Mouse (Mus musculus): ENCODE measurements around the gene Npcd. TPM values are rescaled to one million over a fixed set of nuclear protein-coding genes. Genes with fewer than 3 reads are reported as not detected.

Npcd gene
- polyA plus RNA-seq, 1 experiment: not detected

- Histone ChIP-seq H3K79me2 (ENCODE audit: control insufficient read depth, insufficient read depth) (peaks cover 23% of the 10 kb centered on the region), H3K4me3 (ENCODE audit: insufficient read depth, poor library complexity, severe bottlenecking) (no peak overlapping the region), H3K79me3 (ENCODE audit: low read depth) (peaks cover 2% of the 10 kb centered on the region), H3K27me3 (ENCODE audit: control insufficient read depth, insufficient read depth, insufficient read length) (no peaks in the 10 kb centered on the region), H3ac (ENCODE audit: control insufficient read depth, insufficient read length, low read depth) (no peak overlapping the region), H3K36me3 (ENCODE audit: control insufficient read depth, insufficient read depth) (no peaks in the 10 kb centered on the region)
- no peak for TF ChIP-seq MYOD1 (IDR thresholded peaks at IDR 0.05; ENCODE audit: control insufficient read depth, insufficient read length, low read depth)
- TF ChIP-seq MYOG (IDR thresholded peaks at IDR 0.05; ENCODE audit: control insufficient read depth, extremely low read depth, insufficient read length): no peak
- TF ChIP-seq MAX (IDR thresholded peaks at IDR 0.05): no peak
- TF ChIP-seq CEBPB (IDR thresholded peaks at IDR 0.05; ENCODE audit: low read depth): no peak
- TF ChIP-seq FOSL1 (IDR thresholded peaks at IDR 0.05; ENCODE audit: insufficient read depth, low read length, poor library complexity, severe bottlenecking): no peak
- TF ChIP-seq CTCF (IDR thresholded peaks at IDR 0.05; ENCODE audit: control insufficient read depth, insufficient read depth, insufficient read length): no peak
- no peak for TF ChIP-seq USF1 (IDR thresholded peaks at IDR 0.05; ENCODE audit: low read depth)
Observed at GRCm38 (mm10) chr15:79775662-79776061, 58.4 kb downstream of the Npcd start.

DNA sequence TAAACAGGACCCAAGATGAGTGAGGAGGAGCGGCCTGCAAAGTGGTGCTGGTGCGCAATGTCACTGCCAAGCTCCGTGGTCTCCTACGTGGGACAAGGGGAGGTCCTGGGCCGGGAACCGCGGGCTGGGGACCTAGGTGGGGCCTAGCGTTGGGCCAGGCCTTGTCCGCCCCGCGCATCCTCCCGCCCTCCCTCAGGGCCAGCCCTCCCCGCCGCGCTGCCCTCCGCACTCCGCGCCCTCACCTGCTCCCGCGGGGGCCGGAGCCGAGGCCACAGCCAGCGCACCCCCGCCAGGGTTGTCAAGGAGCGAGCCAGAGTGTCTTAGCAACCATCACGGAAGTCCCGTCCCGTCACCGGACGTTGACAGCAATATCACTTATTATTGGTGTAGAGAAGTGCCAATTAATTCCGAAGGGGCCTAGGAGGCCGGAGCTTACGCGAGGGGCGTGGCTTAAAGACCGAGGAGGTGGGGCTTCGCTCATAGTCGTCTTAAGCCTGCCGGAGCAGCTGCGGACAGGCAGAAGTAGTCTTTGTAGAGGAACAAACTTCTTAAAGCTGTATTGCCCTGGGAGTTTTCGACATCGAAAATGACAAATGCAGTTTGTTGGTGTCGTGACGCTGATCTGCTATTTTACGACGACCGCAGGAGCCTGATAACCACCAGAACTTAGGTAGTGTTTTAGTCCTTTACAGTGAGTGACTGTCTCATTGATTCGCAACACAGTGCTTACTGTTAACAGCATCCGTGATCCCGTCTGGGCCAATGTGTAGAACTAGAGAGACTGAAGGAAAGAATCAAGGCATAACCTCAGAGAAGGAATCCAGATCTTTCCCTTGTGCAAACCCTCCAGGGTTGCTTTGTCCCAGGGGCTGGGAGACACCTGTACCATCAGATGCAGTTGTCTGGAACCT is 59.7 kb downstream of the Npcd start:
- Histone ChIP-seq H3K27me3 (ENCODE audit: control insufficient read depth, insufficient read depth, insufficient read length) (no peaks in the 10 kb centered on the region), H3ac (ENCODE audit: control insufficient read depth, insufficient read length, low read depth) (peak overlapping the region; percentile 81), H3K4me3 (ENCODE audit: insufficient read depth, poor library complexity, severe bottlenecking) (peak overlapping the region; percentile 62), H3K79me2 (ENCODE audit: control insufficient read depth, insufficient read depth) (peaks cover 34% of the 10 kb centered on the region), H3K79me3 (ENCODE audit: low read depth) (peaks cover 2% of the 10 kb centered on the region), H3K36me3 (ENCODE audit: control insufficient read depth, insufficient read depth) (no peaks in the 10 kb centered on the region)
- no peak for TF ChIP-seq MYOD1 (IDR thresholded peaks at IDR 0.05; ENCODE audit: control insufficient read depth, insufficient read length, low read depth)
- peak; percentile 98 for TF ChIP-seq MAX (IDR thresholded peaks at IDR 0.05)

GRCm38 (mm10) chr15:79770629-79771240 is 63.3 kb downstream of the Npcd start:
- TF ChIP-seq USF1 (IDR thresholded peaks at IDR 0.05; ENCODE audit: low read depth) (no peak), MYOD1 (IDR thresholded peaks at IDR 0.05; ENCODE audit: control insufficient read depth, insufficient read length, low read depth) (peak; percentile 37), MAX (IDR thresholded peaks at IDR 0.05) (peak; percentile 87)

GRCm38 (mm10) chr15:79768302-79768701 is 65.7 kb downstream of the Npcd start:
- Histone ChIP-seq H3K36me3 (ENCODE audit: control insufficient read depth, insufficient read depth) (no peaks in the 10 kb centered on the region), H3K27me3 (ENCODE audit: control insufficient read depth, insufficient read depth, insufficient read length) (no peaks in the 10 kb centered on the region), H3K4me3 (ENCODE audit: insufficient read depth, poor library complexity, severe bottlenecking) (no peak overlapping the region), H3K79me3 (ENCODE audit: low read depth) (peaks cover 2% of the 10 kb centered on the region), H3K79me2 (ENCODE audit: control insufficient read depth, insufficient read depth) (peaks cover 40% of the 10 kb centered on the region), H3ac (ENCODE audit: control insufficient read depth, insufficient read length, low read depth) (no peak overlapping the region)
- TF ChIP-seq CEBPB (IDR thresholded peaks at IDR 0.05; ENCODE audit: low read depth): no peak
- TF ChIP-seq MYOD1 (IDR thresholded peaks at IDR 0.05; ENCODE audit: control insufficient read depth, insufficient read length, low read depth): no peak
- TF ChIP-seq USF1 (IDR thresholded peaks at IDR 0.05; ENCODE audit: low read depth): no peak

More at GRCm38 (mm10) chr15:79770629-79771240, 63.3 kb downstream of the Npcd start:
- Histone ChIP-seq H3ac (ENCODE audit: control insufficient read depth, insufficient read length, low read depth) (no peak overlapping the region), H3K27me3 (ENCODE audit: control insufficient read depth, insufficient read depth, insufficient read length) (no peaks in the 10 kb centered on the region), H3K36me3 (ENCODE audit: control insufficient read depth, insufficient read depth) (no peaks in the 10 kb centered on the region), H3K79me3 (ENCODE audit: low read depth) (peaks cover 2% of the 10 kb centered on the region), H3K79me2 (ENCODE audit: control insufficient read depth, insufficient read depth) (peaks cover 46% of the 10 kb centered on the region), H3K4me3 (ENCODE audit: insufficient read depth, poor library complexity, severe bottlenecking) (no peak overlapping the region)

DNA sequence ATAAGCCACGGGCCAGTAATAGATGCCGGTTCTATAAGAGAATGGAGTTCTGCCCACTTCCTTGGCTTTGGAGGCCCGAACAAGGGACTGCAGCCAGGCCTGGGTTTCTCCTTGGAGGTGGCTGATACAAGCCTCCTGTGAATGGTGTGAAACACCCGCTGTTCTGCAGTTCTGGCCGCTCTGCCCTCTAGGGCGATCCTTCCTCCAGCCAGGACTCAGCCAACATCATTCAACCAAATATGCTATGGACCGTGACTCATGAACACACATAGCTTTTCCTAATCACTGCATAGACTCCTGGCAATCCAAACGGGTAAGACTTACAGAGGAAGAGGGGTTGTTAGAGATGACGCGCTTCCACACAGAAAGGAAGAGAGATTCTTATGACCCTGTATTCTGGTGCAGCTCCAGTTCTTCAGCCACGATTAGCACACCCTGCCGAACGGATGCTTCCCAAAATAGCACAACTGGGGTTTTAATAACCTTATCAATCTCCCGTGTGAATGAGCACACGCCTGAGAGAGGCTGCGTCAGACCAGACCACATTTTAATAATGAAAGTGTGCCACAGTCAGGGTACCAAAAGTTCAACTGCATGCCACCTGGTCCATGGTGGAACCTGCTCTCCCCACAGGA is 66.6 kb downstream of the Npcd start:
- TF ChIP-seq MAX (IDR thresholded peaks at IDR 0.05) (no peak), CTCF (IDR thresholded peaks at IDR 0.05; ENCODE audit: control insufficient read depth, insufficient read depth, insufficient read length) (no peak), MYOG (IDR thresholded peaks at IDR 0.05; ENCODE audit: control insufficient read depth, extremely low read depth, insufficient read length) (no peak), FOSL1 (IDR thresholded peaks at IDR 0.05; ENCODE audit: insufficient read depth, low read length, poor library complexity, severe bottlenecking) (no peak), USF1 (IDR thresholded peaks at IDR 0.05; ENCODE audit: low read depth) (no peak), CEBPB (IDR thresholded peaks at IDR 0.05; ENCODE audit: low read depth) (no peak), MYOD1 (IDR thresholded peaks at IDR 0.05; ENCODE audit: control insufficient read depth, insufficient read length, low read depth) (no peak)
- no peaks in the 10 kb centered on the region for H3K27me3 ChIP-seq (ENCODE audit: control insufficient read depth, insufficient read depth, insufficient read length)
- no peak overlapping the region for H3K4me3 ChIP-seq (ENCODE audit: insufficient read depth, poor library complexity, severe bottlenecking)
- H3K36me3 ChIP-seq (ENCODE audit: control insufficient read depth, insufficient read depth): peaks cover 6% of the 10 kb centered on the region
- peaks cover 2% of the 10 kb centered on the region for H3K79me3 ChIP-seq (ENCODE audit: low read depth)
- H3K79me2 ChIP-seq (ENCODE audit: control insufficient read depth, insufficient read depth): peaks cover 32% of the 10 kb centered on the region
- H3ac ChIP-seq (ENCODE audit: control insufficient read depth, insufficient read length, low read depth): no peak overlapping the region
